Mouse (Mus musculus): Measurements from ENCODE around the gene Car2. TPM values are rescaled to one million over a fixed set of nuclear protein-coding genes. Genes with fewer than 3 reads are reported as not detected.

Car2 gene
- total RNA-seq, 2 experiments from 2014 or later, result 19.7 to 22.2 TPM

- intact Hi-C loops (cut with DNase I), result no loop called here
- DNase-seq, result no peak
These were observed 29.3 kb downstream of the Car2 start for GRCm38 (mm10) chr3:14915355-14915754.

DNA sequence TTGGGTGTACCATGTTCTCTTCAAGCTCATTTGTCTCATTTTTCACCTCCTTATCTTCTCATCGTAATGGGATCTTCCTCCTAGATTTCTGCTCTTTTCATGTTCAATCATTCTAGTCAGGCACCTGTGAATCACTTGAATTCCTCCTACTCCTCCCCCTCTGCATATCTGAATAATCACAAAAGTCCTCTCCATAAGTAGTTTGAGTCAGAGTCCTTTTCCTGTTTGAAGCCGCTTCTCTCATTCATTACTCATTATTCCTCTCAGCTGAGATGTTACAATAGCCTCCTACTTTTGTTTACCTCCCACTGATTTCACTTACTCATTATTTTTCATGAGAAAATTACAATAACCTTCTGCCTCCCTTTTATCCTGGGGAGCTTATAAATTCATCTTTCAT is 31.2 kb downstream of the Car2 start:
- intact Hi-C loops (cut with DNase I), result no loop called here
- no peak for DNase-seq

- intact Hi-C loops (cut with DNase I), result no loop called here
These were observed 58.6 kb downstream of the Car2 start for GRCm38 (mm10) chr3:14944706-14945105.

DNA sequence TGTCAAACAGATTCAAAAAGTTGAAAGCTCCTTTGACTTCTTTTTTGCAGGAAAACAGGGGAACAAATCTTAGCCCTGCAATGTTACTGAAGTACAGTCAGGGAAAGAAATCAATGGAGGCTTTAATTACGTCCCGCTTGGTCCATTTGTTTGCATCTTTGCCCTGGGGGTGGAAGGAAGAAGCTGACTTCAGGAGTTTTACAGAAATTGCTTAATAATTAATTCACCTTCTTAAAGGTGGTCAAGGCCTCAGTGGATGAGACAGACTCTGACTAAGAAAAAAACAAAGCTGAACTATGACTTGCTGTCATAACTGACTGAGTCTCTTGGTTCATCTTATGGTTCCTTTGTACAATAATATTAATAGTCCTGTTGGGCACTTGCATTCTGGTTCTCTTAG is 59.6 kb downstream of the Car2 start:
- intact Hi-C loops (cut with DNase I), result no loop called here
- no peak for DNase-seq

More at GRCm38 (mm10) chr3:14944706-14945105, 58.6 kb downstream of the Car2 start:
- no peak for DNase-seq

DNA sequence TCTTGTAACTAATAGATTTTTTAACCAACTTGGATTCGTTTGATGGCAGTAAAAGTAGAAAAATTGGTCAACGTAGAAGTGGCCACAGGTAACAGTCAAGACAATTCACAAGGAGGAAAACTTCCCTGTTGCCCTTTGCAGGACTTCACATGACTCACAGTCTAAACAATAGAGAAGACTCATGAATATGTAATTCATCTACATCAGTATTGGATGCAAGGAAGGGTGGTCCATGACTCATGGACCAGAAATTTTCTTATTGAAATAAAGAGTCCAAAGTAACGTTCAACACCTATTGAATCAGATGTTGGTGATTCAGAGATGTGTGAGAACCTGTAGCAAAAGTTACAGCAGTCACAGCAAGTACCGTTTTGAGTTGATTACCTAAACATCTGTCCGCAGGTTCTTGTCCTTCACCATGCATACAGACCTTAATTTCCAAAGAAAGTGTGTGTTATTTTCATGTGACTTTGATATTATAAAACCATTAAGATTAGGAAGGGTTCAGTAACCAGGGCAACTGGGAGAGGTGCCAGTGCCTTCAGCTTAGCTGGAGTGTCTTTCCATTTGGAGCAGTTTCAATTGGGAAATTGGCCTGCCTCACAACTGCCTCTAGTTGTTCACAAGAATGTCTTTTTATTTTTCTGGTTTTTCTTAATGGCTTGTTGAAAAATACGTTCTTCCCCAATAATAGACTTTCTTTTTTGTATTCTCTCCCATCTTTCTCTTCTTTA is 62.2 kb downstream of the Car2 start:
- DNase-seq, result peak; percentile 69
- intact Hi-C loops (cut with DNase I), result no loop called here

- intact Hi-C loops (cut with DNase I), result no loop called here
- DNase-seq, result peak; percentile 60
These were observed 64.0 kb downstream of the Car2 start for GRCm38 (mm10) chr3:14950031-14950430.

Other genes starting within 250 kb of the Car2 start
- gene Car13, start 244.5 kb upstream of the Car2 start, total RNA-seq (2021), result 1 to 10 TPM; 1.9 to 2.6 TPM
- gene Car1, start 77.9 kb upstream of the Car2 start, total RNA-seq (2021), result not detected
- 1 to 10 TPM; 1.6 to 2.2 TPM for gene Car3, start 22.8 kb upstream of the Car2 start, total RNA-seq (2021)

Measured in left cerebral cortex, postnatal 4 days (tissue).